Comparison of ENCODE assay signal across 15 mouse cellular contexts in the genomic region with DNA sequence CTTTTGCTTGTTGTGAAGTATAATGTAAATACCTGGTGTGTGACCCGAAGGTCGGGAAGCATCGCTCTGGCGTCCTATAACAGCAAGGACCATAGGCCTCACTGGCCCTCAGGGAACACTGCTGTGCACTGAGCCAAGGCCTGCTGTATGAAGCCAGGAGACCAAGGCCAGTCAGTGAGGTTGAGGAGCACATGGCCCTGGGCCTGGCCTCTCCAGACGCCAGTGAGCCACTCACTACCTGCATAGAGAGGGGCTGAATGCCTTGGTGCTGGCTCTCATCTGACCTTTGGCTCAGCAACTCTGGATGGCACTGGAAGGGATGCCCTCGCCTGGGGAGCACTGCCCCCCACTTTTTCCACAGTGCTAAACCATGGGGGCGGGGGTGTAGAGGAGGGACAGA.
DNase-seq lines count a peak whose midpoint lies in the region; ATAC-seq and TF ChIP-seq lines count a peak whose summit lies in the region.
"Had no signal": no experiment of that assay in that cellular context is flagged by ENCODE, and none has a peak within 500 bp of the region (broad histone marks: within the 10 kb centered on the region; RNA-seq: fewer than 3 reads in every experiment).

No protein-coding gene starts in this region.

- no peak for DNase-seq in kidney, adult 2 months
- no peak for DNase-seq in kidney, adult 8-10 months
- DNase-seq in neural tube, embryonic 10.5 days (ENCODE audit: extremely low spot score, low spot score): no peak
- no peak for DNase-seq in spleen, postnatal 10 days (ENCODE audit: low spot score in 2 of 2)
- DNase-seq: cerebellum, adult 9-10 months; liver, postnatal 0 days; right cerebral cortex, postnatal 4 days; thymus, postnatal 25 days had no signal

- no peaks in the 10 kb centered on the region for H3K27me3 ChIP-seq in forebrain, embryonic 15.5 days
- H3K27me3 ChIP-seq in forebrain, embryonic 12.5 days: no peaks in the 10 kb centered on the region
- H3K27me3 ChIP-seq in kidney, adult 2 months (replicated peaks; ENCODE audit: control insufficient read depth, insufficient read depth, low read length): no peaks in the 10 kb centered on the region
- no peaks in the 10 kb centered on the region for H3K27me3 ChIP-seq in neural tube, embryonic 15.5 days (replicated peaks)
- H3K27me3 ChIP-seq in midbrain, embryonic 13.5 days: no peaks in the 10 kb centered on the region
- H3K27me3 ChIP-seq: kidney, embryonic 15.5 days had no signal

- H3K4me1 ChIP-seq in forebrain, embryonic 15.5 days: peaks cover 30% of the 10 kb centered on the region
- H3K4me1 ChIP-seq in forebrain, embryonic 12.5 days: peaks cover 47% of the 10 kb centered on the region
- H3K4me1 ChIP-seq in kidney, adult 2 months (ENCODE audit: control insufficient read depth, insufficient read depth, low read length): peaks cover 39% of the 10 kb centered on the region
- H3K4me1 ChIP-seq in neural tube, embryonic 15.5 days: peaks cover 51% of the 10 kb centered on the region
- H3K4me1 ChIP-seq in midbrain, embryonic 13.5 days (replicated peaks): peaks cover 38% of the 10 kb centered on the region

- H3K27ac ChIP-seq in forebrain, embryonic 15.5 days (replicated peaks): no peak overlapping the region; the same call in 1 of the 2 replicates
- no peak overlapping the region for H3K27ac ChIP-seq in forebrain, embryonic 12.5 days
- 0 out of 2 replicates have a peak overlapping the region, but pooled peaks have one; percentile 5 for H3K27ac ChIP-seq in kidney, adult 2 months (ENCODE audit: insufficient read depth, low read depth, low read length)
- H3K27ac ChIP-seq in neural tube, embryonic 15.5 days (replicated peaks): no peak overlapping the region
- H3K27ac ChIP-seq in midbrain, embryonic 13.5 days: no peak overlapping the region
- H3K27ac ChIP-seq: kidney, embryonic 15.5 days had no signal

- no peak overlapping the region for H3K9ac ChIP-seq in forebrain, embryonic 15.5 days (replicated peaks)
- no peak overlapping the region for H3K9ac ChIP-seq in forebrain, embryonic 12.5 days
- no peak overlapping the region for H3K9ac ChIP-seq in neural tube, embryonic 15.5 days (replicated peaks)
- H3K9ac ChIP-seq in midbrain, embryonic 13.5 days (replicated peaks): 0 out of 2 replicates have a peak overlapping the region, but pooled peaks have one; percentile 42
- H3K9ac ChIP-seq: kidney, embryonic 15.5 days; liver, postnatal 0 days had no signal

- no peak overlapping the region for H3K4me2 ChIP-seq in forebrain, embryonic 15.5 days (replicated peaks)
- no peak overlapping the region for H3K4me2 ChIP-seq in forebrain, embryonic 12.5 days
- no peak overlapping the region for H3K4me2 ChIP-seq in neural tube, embryonic 15.5 days
- H3K4me2 ChIP-seq in midbrain, embryonic 13.5 days (replicated peaks): no peak overlapping the region
- H3K4me2 ChIP-seq: kidney, embryonic 15.5 days had no signal

- no peak for TF ChIP-seq POLR2A in kidney, adult 2 months (IDR thresholded peaks at IDR 0.05; ENCODE audit: low read depth, low read length)

- ATAC-seq in forebrain, embryonic 15.5 days (replicated peaks): peak; percentile 12; the same call in 1 of the 2 replicates
- ATAC-seq in forebrain, embryonic 12.5 days (ENCODE audit: low FRiP score): no peak; the same call in 1 of the 2 replicates
- peak; percentile 28 for ATAC-seq in neural tube, embryonic 15.5 days (ENCODE audit: low FRiP score)
- ATAC-seq in midbrain, embryonic 13.5 days: 0 out of 2 replicates have a peak, but pooled peaks have one; percentile 18
- ATAC-seq: liver, postnatal 0 days had no signal

- no peaks in the 10 kb centered on the region for H3K9me3 ChIP-seq in forebrain, embryonic 15.5 days
- no peaks in the 10 kb centered on the region for H3K9me3 ChIP-seq in forebrain, embryonic 12.5 days
- H3K9me3 ChIP-seq in neural tube, embryonic 15.5 days (replicated peaks): no peaks in the 10 kb centered on the region
- H3K9me3 ChIP-seq in midbrain, embryonic 13.5 days: no peaks in the 10 kb centered on the region
- H3K9me3 ChIP-seq: G1E; kidney, embryonic 15.5 days had no signal

- WGBS in forebrain, embryonic 15.5 days: 84% methylated on average over 7 of the region's 7 CpGs
- 89% methylated on average over 7 of the region's 7 CpGs for WGBS in forebrain, embryonic 12.5 days
- 64% methylated on average over 7 of the region's 7 CpGs for WGBS in kidney, adult 2 months
- 79% methylated on average over 7 of the region's 7 CpGs for WGBS in neural tube, embryonic 15.5 days
- WGBS in midbrain, embryonic 13.5 days: 87% methylated on average over 7 of the region's 7 CpGs

- TF ChIP-seq CTCF in kidney, adult 2 months (conservative IDR thresholded peaks at IDR 0.05; ENCODE audit: insufficient read depth, insufficient read length, low read depth, low read length): no peak

- no peaks in the 10 kb centered on the region for H3K36me3 ChIP-seq in forebrain, embryonic 15.5 days
- peaks cover 15% of the 10 kb centered on the region for H3K36me3 ChIP-seq in forebrain, embryonic 12.5 days (replicated peaks)
- H3K36me3 ChIP-seq in kidney, adult 2 months (ENCODE audit: control insufficient read depth, insufficient read depth, low read length): no peaks in the 10 kb centered on the region
- 0 out of 2 replicates have a peak, but pooled peaks cover 1% of the 10 kb centered on the region for H3K36me3 ChIP-seq in neural tube, embryonic 15.5 days
- H3K36me3 ChIP-seq in midbrain, embryonic 13.5 days: peaks cover 6% of the 10 kb centered on the region; the same call in 1 of the 2 replicates

- no peak overlapping the region for H3K4me3 ChIP-seq in forebrain, embryonic 15.5 days
- H3K4me3 ChIP-seq in forebrain, embryonic 12.5 days (replicated peaks): no peak overlapping the region
- H3K4me3 ChIP-seq in kidney, adult 2 months (ENCODE audit: insufficient read depth, low read depth, low read length): no peak overlapping the region
- no peak overlapping the region for H3K4me3 ChIP-seq in neural tube, embryonic 15.5 days (replicated peaks)
- no peak overlapping the region for H3K4me3 ChIP-seq in midbrain, embryonic 13.5 days (replicated peaks)
- H3K4me3 ChIP-seq: erythroblast, embryonic 14.5 days; kidney, embryonic 15.5 days had no signal
